Mouse (Mus musculus): ENCODE results near the gene Dennd2c. TPM values are rescaled to one million over a fixed set of nuclear protein-coding genes. Genes with fewer than 3 reads are reported as not detected.

Dennd2c gene
- polyA plus RNA-seq, 1 experiment = 0.34 TPM

DNA sequence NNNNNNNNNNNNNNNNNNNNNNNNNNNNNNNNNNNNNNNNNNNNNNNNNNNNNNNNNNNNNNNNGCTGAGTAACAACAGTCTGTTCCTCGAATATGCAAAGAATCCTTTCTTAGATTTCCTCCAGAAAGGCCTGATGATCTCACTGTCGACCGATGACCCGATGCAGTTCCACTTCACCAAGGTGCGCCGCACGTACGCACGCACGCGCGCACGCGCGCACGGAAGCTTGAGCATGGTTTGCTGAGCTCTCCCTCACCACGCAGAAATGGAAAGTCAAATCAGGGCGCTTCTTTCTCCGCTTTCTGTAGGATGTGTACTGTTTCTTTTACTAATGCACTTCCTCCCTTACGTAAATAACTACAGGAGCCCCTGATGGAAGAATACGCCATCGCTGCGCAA lies 3.7 kb upstream of the Dennd2c start:
- 79% methylated on average over 23 of the region's 23 CpGs for WGBS
- DNase-seq = no peak
- Histone ChIP-seq H3K27me3 (ENCODE audit: control insufficient read depth, insufficient read depth, low read length) (no peaks in the 10 kb centered on the region), H3K27ac (ENCODE audit: insufficient read depth, low read length) (no peak overlapping the region), H3K4me3 (replicated peaks; ENCODE audit: insufficient read depth, low read depth, low read length) (no peak overlapping the region), H3K4me1 (ENCODE audit: control insufficient read depth, insufficient read depth, low read length) (no peaks in the 10 kb centered on the region)
- TF ChIP-seq POLR2A (IDR thresholded peaks at IDR 0.05; ENCODE audit: borderline replicate concordance, insufficient read depth, low read length) = no peak
- TF ChIP-seq CTCF (IDR thresholded peaks at IDR 0.05; ENCODE audit: borderline replicate concordance, insufficient read depth, low read depth, low read length) = no peak

DNA sequence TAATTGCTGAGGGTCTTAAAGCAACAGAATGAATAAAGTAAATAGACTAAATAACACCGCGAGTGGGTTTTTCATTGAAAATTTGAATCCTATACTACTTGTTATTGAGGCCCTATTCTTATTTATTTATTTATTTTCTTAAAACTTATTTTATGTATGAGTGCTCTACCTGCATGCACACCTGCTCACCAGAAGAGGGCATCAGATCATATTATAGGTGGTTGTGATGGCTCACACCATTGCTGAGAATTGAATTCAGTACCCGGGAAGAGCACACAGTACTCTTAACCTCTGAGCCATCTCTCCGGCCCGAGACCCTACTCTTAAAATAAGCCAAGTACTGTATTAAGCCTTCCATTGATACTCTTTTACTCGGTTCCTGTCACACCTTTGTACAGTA lies 2.7 kb upstream of the Dennd2c start:
- DNase-seq = no peak
- Histone ChIP-seq H3K4me1 (ENCODE audit: control insufficient read depth, insufficient read depth, low read length) (no peaks in the 10 kb centered on the region), H3K27me3 (ENCODE audit: control insufficient read depth, insufficient read depth, low read length) (no peaks in the 10 kb centered on the region), H3K4me3 (replicated peaks; ENCODE audit: insufficient read depth, low read depth, low read length) (no peak overlapping the region), H3K27ac (ENCODE audit: insufficient read depth, low read length) (no peak overlapping the region)
- WGBS = 85% methylated on average over 6 of the region's 6 CpGs
- TF ChIP-seq CTCF (IDR thresholded peaks at IDR 0.05; ENCODE audit: borderline replicate concordance, insufficient read depth, low read depth, low read length) (no peak), POLR2A (IDR thresholded peaks at IDR 0.05; ENCODE audit: borderline replicate concordance, insufficient read depth, low read length) (no peak)

DNA sequence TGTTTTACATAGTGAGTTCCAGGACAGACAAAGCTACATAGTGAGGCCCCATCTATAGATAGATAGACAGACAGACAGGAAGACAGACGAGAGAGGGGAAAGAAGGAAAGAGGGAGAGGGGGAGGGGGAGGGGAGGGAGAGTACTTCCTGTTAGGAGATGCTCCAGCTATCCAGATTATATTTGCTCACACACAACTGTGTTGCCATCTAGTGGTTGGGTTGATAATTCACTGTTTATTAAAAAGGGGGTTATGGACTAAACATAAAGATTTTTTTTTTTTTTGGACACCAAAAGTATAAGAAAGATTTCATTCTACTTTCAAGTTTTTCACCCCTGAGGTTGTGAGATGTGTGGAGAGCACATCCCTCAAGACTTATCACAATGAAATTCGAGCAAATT lies 1.7 kb upstream of the Dennd2c start:
- TF ChIP-seq POLR2A (IDR thresholded peaks at IDR 0.05; ENCODE audit: borderline replicate concordance, insufficient read depth, low read length) = no peak
- TF ChIP-seq CTCF (IDR thresholded peaks at IDR 0.05; ENCODE audit: borderline replicate concordance, insufficient read depth, low read depth, low read length) = no peak
- H3K4me3 ChIP-seq (replicated peaks; ENCODE audit: insufficient read depth, low read depth, low read length) = no peak overlapping the region
- no peaks in the 10 kb centered on the region for H3K4me1 ChIP-seq (ENCODE audit: control insufficient read depth, insufficient read depth, low read length)
- no peaks in the 10 kb centered on the region for H3K27me3 ChIP-seq (ENCODE audit: control insufficient read depth, insufficient read depth, low read length)
- WGBS = 53% methylated on average over 2 of the region's 2 CpGs
- no peak overlapping the region for H3K27ac ChIP-seq (ENCODE audit: insufficient read depth, low read length)
- no peak for DNase-seq

DNA sequence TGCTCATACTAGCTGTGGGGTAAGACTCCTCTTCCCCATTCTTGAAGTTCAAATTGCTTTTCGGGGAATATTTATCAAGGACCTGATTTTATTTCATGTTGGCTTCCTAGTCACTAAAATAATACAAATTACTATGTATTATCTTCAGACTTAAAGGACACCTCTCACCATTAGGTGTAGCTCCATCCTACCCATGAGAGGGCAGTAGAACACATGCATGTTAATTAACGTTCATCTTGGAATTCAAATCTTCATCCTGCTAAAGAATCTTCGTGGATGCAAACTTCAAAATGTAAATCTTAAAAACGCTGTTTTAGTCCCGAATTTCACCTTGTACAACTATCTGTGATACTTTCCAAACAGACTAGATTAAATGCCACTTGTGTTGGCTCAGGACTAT lies 1.2 kb upstream of the Dennd2c start:
- Histone ChIP-seq H3K4me3 (replicated peaks; ENCODE audit: insufficient read depth, low read depth, low read length) (no peak overlapping the region), H3K27ac (ENCODE audit: insufficient read depth, low read length) (no peak overlapping the region), H3K27me3 (ENCODE audit: control insufficient read depth, insufficient read depth, low read length) (no peaks in the 10 kb centered on the region), H3K4me1 (ENCODE audit: control insufficient read depth, insufficient read depth, low read length) (no peaks in the 10 kb centered on the region)
- no peak for DNase-seq
- TF ChIP-seq POLR2A (IDR thresholded peaks at IDR 0.05; ENCODE audit: borderline replicate concordance, insufficient read depth, low read length) (no peak), CTCF (IDR thresholded peaks at IDR 0.05; ENCODE audit: borderline replicate concordance, insufficient read depth, low read depth, low read length) (no peak)
- 63% methylated on average over 5 of the region's 5 CpGs for WGBS

DNA sequence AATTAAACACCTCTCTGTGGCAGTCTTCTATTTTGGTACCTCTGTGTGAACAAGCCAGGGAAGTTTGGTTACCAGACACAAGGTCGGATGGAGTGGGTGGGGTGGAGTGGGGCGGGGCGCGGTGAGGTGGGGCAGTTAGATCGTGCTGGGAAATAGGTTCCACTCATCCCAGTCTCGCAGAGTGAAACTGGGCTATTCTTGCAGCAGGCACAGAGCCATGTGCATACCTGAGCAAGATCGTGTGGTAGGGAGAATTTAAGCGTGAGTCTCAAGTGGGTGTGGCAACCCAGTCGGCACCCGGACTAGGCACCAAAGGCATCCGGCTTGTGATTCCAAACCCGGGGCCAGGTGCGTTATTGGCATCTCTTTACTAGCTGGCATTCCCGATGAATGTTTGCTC lies 495 bp upstream of the Dennd2c start:
- no peaks in the 10 kb centered on the region for H3K27me3 ChIP-seq (ENCODE audit: control insufficient read depth, insufficient read depth, low read length)
- H3K4me1 ChIP-seq (ENCODE audit: control insufficient read depth, insufficient read depth, low read length) = no peaks in the 10 kb centered on the region
- 2% methylated on average over 14 of the region's 14 CpGs for WGBS
- TF ChIP-seq POLR2A (IDR thresholded peaks at IDR 0.05; ENCODE audit: borderline replicate concordance, insufficient read depth, low read length) (no peak), CTCF (IDR thresholded peaks at IDR 0.05; ENCODE audit: borderline replicate concordance, insufficient read depth, low read depth, low read length) (no peak)
- no peak for DNase-seq
- H3K4me3 ChIP-seq (replicated peaks; ENCODE audit: insufficient read depth, low read depth, low read length) = peak overlapping the region; percentile 44
- no peak overlapping the region for H3K27ac ChIP-seq (ENCODE audit: insufficient read depth, low read length)

DNA sequence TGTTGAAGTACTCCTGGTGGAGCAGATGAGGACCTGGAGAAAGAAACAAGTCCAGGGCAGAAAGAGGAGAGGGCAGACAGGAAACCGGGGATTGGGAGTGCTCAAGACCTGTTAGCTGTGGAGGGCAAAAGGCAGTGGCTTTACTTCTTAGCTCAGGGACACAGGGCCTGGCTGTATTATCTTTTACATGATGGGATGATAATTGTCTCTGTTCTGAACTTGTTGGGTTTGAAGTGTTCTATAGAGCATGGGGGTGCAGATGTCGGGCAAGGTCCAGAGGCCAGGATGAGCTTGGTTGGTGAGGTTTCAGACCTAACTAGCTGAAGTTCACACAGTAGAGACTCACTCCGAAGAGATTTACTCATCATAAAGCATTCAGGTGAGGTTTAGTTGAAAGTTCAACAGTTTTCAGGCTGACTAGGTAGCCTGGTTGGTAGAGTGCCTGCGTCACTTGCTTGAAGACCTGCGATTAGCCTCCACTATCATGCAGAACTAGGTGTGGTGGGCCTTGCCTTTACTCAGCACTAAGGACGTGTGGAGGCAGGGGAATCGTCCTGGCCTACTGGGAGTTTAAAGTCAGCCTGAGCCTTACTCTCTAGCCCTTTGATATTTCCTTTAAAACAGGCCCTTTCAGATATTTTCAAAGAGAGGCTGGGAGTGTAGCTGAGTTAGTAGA lies 5.3 kb downstream of the Dennd2c start:
- Histone ChIP-seq H3K27me3 (ENCODE audit: control insufficient read depth, insufficient read depth, low read length) (no peaks in the 10 kb centered on the region), H3K4me3 (replicated peaks; ENCODE audit: insufficient read depth, low read depth, low read length) (no peak overlapping the region), H3K4me1 (ENCODE audit: control insufficient read depth, insufficient read depth, low read length) (no peaks in the 10 kb centered on the region), H3K27ac (ENCODE audit: insufficient read depth, low read length) (no peak overlapping the region)
- WGBS = 90% methylated on average over 7 of the region's 7 CpGs
- no peak for TF ChIP-seq CTCF (IDR thresholded peaks at IDR 0.05; ENCODE audit: borderline replicate concordance, insufficient read depth, low read depth, low read length)
- TF ChIP-seq POLR2A (IDR thresholded peaks at IDR 0.05; ENCODE audit: borderline replicate concordance, insufficient read depth, low read length) = no peak
- no peak for DNase-seq

DNA sequence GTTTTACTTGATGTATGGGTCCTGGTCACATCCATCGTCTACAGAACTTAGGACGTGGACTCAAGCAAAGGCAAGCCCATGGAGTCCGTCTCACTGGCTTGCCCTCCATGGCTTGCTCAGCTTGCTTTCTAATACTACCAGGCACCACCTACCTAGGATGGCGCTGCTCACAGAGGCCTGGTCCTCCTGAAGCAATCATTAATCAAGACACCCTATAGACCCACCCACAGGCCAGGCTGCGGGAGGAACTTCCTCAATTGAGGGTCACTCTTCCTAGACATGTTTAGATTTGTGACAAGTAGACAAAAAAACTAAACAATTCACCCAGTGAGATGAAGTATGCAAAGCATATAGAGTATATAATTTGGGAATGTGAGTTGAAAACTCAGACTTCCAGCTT lies 9.8 kb downstream of the Dennd2c start:
- no peak overlapping the region for H3K4me3 ChIP-seq (replicated peaks; ENCODE audit: insufficient read depth, low read depth, low read length)
- TF ChIP-seq POLR2A (IDR thresholded peaks at IDR 0.05; ENCODE audit: borderline replicate concordance, insufficient read depth, low read length) (no peak), CTCF (IDR thresholded peaks at IDR 0.05; ENCODE audit: borderline replicate concordance, insufficient read depth, low read depth, low read length) (no peak)
- H3K4me1 ChIP-seq (ENCODE audit: control insufficient read depth, insufficient read depth, low read length) = no peaks in the 10 kb centered on the region
- DNase-seq = no peak
- 83% methylated on average over 5 of the region's 5 CpGs for WGBS
- no peaks in the 10 kb centered on the region for H3K27me3 ChIP-seq (ENCODE audit: control insufficient read depth, insufficient read depth, low read length)
- no peak overlapping the region for H3K27ac ChIP-seq (ENCODE audit: insufficient read depth, low read length)

DNA sequence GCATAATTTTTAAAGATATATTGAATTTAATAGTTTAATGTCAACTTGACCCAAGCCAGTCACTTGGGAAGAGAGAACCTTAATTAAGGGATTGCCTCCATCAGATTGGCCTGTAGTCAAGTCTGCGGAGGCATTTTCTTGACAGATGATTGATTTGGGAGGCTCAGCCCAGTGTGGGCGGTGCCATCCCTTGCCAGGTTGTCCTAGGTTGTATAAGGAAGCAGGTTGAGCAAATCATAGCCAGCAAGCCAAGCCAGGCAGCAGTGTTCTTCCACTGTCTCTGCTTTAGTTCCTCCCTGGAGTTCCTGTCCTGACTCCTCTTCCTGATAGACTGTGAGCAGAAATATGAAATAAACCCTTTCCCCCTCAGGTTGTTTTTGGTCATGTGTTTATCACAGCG lies 21.2 kb downstream of the Dennd2c start:
- 89% methylated on average over 3 of the region's 3 CpGs for WGBS
- no peaks in the 10 kb centered on the region; the same call in 1 of the 2 replicates for H3K27me3 ChIP-seq (ENCODE audit: control insufficient read depth, insufficient read depth, low read length)
- H3K4me1 ChIP-seq (ENCODE audit: control insufficient read depth, insufficient read depth, low read length) = no peaks in the 10 kb centered on the region
- no peak overlapping the region for H3K27ac ChIP-seq (ENCODE audit: insufficient read depth, low read length)
- no peak for DNase-seq
- no peak overlapping the region for H3K4me3 ChIP-seq (replicated peaks; ENCODE audit: insufficient read depth, low read depth, low read length)
- no peak for TF ChIP-seq CTCF (IDR thresholded peaks at IDR 0.05; ENCODE audit: borderline replicate concordance, insufficient read depth, low read depth, low read length)
- TF ChIP-seq POLR2A (IDR thresholded peaks at IDR 0.05; ENCODE audit: borderline replicate concordance, insufficient read depth, low read length) = no peak

Measured in cerebellum, adult 2 months (tissue).